Mouse (Mus musculus) E14TG2a.4 (cell line): ENCODE measurements around the gene Acat3.

ENCODE experiments used
- CTCF ChIP-seq: conservative IDR thresholded peaks from 2 replicates; pipeline ENCODE4 v1.5.1; 2014; ENCODE audit warnings: low read length
- NANOG ChIP-seq: IDR thresholded peaks from 2 replicates; pipeline ENCODE4 v1.6.1; 2014; ENCODE audit warnings: borderline replicate concordance, low read length, mixed read lengths
- POU5F1 ChIP-seq: IDR thresholded peaks from 2 replicates; pipeline ENCODE4 v1.6.1; 2014; ENCODE audit warnings: low read length, borderline replicate concordance

DNA sequence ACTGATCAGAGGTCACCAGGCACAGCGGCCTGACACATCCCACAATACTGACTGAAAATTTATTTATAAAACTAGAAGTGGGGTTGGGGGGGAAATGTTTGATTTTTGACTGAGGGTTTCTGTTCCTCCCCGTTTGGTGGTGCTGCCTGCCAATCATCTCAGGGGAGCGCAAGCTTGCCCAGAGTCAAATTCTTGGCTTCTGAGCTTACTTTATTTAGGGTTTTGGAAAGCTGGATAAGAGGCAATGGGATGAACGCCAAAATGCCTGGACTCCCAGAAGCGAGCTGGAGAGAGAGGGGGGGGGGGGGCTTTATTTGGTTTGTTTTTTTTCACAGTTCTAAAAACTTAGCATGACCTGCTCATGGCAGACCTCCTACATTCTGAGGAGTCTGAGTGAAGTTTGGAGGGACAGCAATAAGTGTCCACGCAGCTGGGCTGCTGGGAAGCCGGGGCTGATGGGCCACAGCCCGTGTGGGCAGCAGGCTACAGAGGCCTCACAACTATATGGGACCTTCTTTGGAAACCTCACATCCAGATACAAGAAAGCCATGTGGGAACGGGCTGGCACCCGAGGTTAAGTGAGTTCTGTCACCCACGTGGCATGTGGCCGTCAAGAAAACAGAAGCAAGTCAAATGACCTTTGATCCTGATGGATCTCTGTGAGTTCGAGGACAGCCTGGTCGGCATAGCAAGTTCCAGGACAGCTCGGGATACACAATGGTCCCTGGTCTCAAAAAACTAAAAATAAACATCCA is 53.2 kb downstream of the Acat3 start:
- no peak for TF ChIP-seq CTCF
- TF ChIP-seq NANOG, result no peak
- TF ChIP-seq POU5F1, result no peak
